Mouse (Mus musculus) small intestine, adult 10 weeks (tissue): Measurements from ENCODE around the gene 1110057P08Rik. TPM values are rescaled to one million over a fixed set of nuclear protein-coding genes. Genes with fewer than 3 reads are reported as not detected.

ENCODE experiments used
- polyA plus RNA-seq: library from polyadenylated mRNA; stranded (reverse); fragments of 350-450 nt; fragmentation: Illumina TruSeq; extraction: RNeasy Lipid Tissue Mini Kit (QIAGEN cat#74804); gene quantifications from one replicate; pipeline ENCODE4 v1.2.3, GENCODE M21; 2014; ENCODE audit warnings: low replicate concordance

Gene 1110057P08Rik
- polyA plus RNA-seq, result not detected

DNA sequence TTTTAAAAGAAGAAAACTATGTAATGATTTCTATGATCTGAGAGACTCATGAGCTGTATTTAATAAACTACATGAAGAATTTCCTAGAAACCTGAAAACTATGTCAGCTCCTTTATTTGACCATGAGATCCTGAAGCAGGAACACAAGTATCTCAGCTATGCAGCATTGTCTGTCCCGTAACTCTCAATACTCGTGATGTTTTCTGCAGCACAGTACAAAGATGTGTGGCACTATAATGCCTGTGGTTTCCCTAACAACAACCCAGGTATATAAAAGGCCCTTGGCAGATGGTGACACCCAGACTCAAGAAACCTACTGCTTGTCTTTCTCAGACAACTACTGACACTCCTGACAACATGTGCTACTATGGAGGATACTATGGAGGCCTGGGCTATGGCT lies at the start of gene 1110057P08Rik:
Gene 1110057P08Rik, plus strand, starts transcription at position 301 of the 400 bp plus-strand sequence.

DNA sequence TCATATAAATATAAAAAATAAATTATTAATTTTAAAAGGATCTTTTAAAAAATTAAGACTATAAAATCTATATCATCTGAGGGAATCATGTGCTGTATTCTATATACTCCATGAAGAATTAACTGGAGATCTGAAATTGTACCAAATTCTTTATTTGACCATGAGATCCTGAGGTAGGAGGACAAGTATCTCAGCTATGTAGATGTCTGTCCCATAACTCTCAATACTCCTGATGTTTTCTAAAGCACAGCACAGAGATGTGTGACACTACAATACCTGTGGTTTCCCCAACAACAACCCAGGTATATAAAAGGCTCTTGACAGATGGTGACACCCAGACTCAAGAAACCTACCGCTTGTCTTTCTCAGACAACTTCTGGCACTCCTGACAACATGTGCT lies 34.0 kb upstream of the 1110057P08Rik start, which contains the start of gene Gm6358:
Gene Gm6358, plus strand, starts transcription at position 301 of the 400 bp plus-strand sequence.

DNA sequence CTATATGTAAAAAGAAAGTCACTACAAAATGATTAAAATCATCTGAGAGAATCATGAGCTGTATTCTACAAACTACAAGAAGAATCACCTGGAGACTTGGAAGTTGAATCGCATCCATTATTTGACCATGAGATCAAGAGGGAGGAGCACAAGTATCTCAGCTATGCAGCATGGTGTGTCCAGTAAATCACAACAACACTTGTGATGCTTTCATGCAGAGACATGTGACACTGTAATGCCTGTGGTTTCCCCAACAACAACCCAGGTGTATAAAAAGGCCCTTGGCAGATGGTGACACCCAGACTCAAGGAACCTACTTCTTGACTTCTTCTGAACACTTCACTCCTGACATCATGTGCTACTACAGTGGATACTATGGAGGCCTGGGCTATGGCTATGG lies 23.7 kb upstream of the 1110057P08Rik start, which contains the start of gene Gm10061:
Gene Gm10061, plus strand, starts transcription at position 301 of the 400 bp plus-strand sequence.

DNA sequence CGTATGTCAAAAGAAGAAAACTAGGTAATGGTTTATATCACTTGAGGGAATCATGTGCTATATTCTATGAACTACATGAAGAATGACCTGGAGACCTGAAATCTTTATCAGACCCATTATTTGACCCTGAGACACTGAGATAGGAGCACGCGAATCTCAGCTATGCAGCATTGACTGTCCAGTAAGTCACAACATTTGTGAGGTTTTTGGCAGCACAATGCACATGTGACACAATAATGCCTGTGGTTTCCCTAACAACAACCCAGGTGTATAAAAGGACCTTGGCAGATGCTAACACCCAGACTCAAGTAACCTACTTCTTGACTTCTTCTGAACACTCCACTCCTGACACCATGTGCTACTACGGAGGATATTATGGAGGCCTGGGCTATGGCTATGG lies 16.9 kb upstream of the 1110057P08Rik start, which contains the start of gene Gm9789:
Gene Gm9789, plus strand, starts transcription at position 301 of the 400 bp plus-strand sequence.

DNA sequence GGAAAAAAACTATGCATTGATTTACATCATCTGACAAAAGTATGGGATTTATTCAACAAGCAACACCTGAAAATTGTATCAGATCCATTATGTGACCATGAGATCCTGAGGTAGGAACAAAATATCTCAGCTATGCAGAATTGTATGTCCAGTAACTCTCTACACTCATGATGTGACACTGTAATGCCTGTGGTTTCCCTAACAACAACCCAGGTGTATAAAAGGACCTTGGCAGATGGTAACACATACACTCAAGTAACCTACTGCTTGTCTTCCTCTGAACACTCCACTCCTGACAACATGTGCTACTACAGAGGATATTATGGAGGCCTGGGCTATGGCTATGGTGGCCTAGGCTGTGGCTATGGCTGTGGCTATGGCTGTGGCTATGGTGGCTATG lies 5.3 kb upstream of the 1110057P08Rik start, which contains the start of gene Gm7735:
Gene Gm7735, plus strand, starts transcription at position 301 of the 400 bp plus-strand sequence.

DNA sequence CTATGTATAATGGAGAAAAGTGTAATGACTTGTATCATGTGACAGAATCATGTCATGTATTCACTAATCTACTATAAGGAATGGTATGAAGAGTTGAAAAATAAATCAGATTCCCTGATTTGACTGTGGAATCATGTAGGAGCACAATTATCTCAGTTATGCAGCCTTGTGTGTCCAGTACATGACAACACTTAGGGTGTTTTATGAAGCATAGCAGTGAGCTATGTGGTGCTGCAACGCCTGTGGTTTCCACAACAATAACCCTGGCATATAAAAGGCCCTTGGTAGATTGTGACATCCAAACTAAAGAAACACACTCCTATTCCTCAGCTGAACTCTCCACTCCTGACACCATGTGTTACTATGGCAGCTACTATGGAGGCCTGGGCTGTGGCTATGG lies 31.0 kb downstream of the 1110057P08Rik start, which contains the start of gene Krtap20-2:
Gene Krtap20-2, plus strand, starts transcription at position 301 of the 400 bp plus-strand sequence.

Other genes with a start within 250 kb of the 1110057P08Rik start
- gene Krtap19-9b, start 242.5 kb upstream of the 1110057P08Rik start, polyA plus RNA-seq, result not detected
- gene Krtap16-3, start 211.9 kb upstream of the 1110057P08Rik start, polyA plus RNA-seq, result not detected
- not detected for gene Krtap22-2, start 164.0 kb upstream of the 1110057P08Rik start, polyA plus RNA-seq
- not detected for gene Gm10229, start 159.5 kb upstream of the 1110057P08Rik start, polyA plus RNA-seq
- gene Krtap6-1, start 143.0 kb upstream of the 1110057P08Rik start, polyA plus RNA-seq, result not detected
- gene Gm10228, start 133.3 kb upstream of the 1110057P08Rik start, polyA plus RNA-seq, result not detected
- gene Krtap6-5, start 126.9 kb upstream of the 1110057P08Rik start, polyA plus RNA-seq, result not detected
- not detected for gene 1110025L11Rik, start 110.7 kb upstream of the 1110057P08Rik start, polyA plus RNA-seq
- gene Krtap6-3, start 90.7 kb upstream of the 1110057P08Rik start, polyA plus RNA-seq, result not detected
- gene Gm6358, start 33.9 kb upstream of the 1110057P08Rik start, polyA plus RNA-seq, result not detected
- gene Gm10061, start 23.6 kb upstream of the 1110057P08Rik start, polyA plus RNA-seq, result not detected
- gene Gm9789, start 16.8 kb upstream of the 1110057P08Rik start, polyA plus RNA-seq, result not detected
- not detected for gene Gm7735, start 5.2 kb upstream of the 1110057P08Rik start, polyA plus RNA-seq
- gene Krtap20-2, start 31.1 kb downstream of the 1110057P08Rik start, polyA plus RNA-seq, result not detected
- not detected for gene Krtap21-1, start 229.1 kb downstream of the 1110057P08Rik start, polyA plus RNA-seq
- not detected for gene Krtap6-2, start 245.4 kb downstream of the 1110057P08Rik start, polyA plus RNA-seq